Mouse (Mus musculus) megakaryocyte, embryonic 14.5 days (primary cell): ENCODE data around the gene Col4a2.

Source experiments
- FLI1 ChIP-seq: IDR thresholded peaks from 2 replicates; pipeline ENCODE4 v1.6.1; 2012; ENCODE audit warnings: low read length, inconsistent platforms, mixed read lengths
- GATA1 ChIP-seq: IDR thresholded peaks from 3 replicates; pipeline ENCODE4 v1.6.1; 2012; ENCODE audit warnings: mixed read lengths, low read length, inconsistent platforms, borderline replicate concordance

- TF ChIP-seq GATA1 (no peak), FLI1 (no peak)
Observed at GRCm38 (mm10) chr8:11445790-11446189, 133.2 kb downstream of the Col4a2 start.
